Mouse (Mus musculus): ENCODE measurements around the gene Itgb1bp1. TPM values are rescaled to one million over a fixed set of nuclear protein-coding genes. Genes with fewer than 3 reads are reported as not detected.

Gene Itgb1bp1
- polyA plus RNA-seq, 1 experiment = 23.6 TPM

- no peak for DNase-seq
These were observed 40.2 kb upstream of the Itgb1bp1 start for GRCm38 (mm10) chr12:21326325-21326724.

DNA sequence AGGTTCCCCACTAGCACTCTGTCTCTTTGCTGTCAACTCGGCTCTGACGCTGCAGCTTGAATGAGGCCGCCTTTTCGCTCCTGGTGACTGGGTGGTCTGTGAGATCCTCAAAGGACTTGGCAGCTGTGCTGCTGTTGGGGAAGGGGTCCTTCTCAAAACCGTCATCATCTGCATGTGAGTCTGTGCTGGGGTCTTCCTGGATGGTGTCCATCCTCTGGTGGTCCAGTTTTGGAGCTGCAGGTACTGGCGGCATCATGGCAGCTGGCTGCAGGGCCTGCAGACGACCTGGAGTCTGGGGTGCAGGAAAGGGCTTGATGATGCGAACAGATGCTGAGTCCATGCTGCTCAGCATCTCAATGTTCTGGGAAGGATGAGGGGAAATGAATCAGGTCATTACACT lies 39.2 kb upstream of the Itgb1bp1 start:
- Histone ChIP-seq H3K27me3 (replicated peaks; ENCODE audit: control insufficient read depth, insufficient read depth, low read length) (no peaks in the 10 kb centered on the region), H3K27ac (ENCODE audit: insufficient read depth, low read depth, low read length) (no peak overlapping the region), H3K36me3 (ENCODE audit: control insufficient read depth, insufficient read depth, low read length) (peaks cover 3% of the 10 kb centered on the region; the same call in 1 of the 2 replicates), H3K4me1 (ENCODE audit: control insufficient read depth, insufficient read depth, low read length) (peaks cover 8% of the 10 kb centered on the region), H3K4me3 (ENCODE audit: insufficient read depth, low read depth, low read length) (no peak overlapping the region)
- TF ChIP-seq POLR2A (IDR thresholded peaks at IDR 0.05; ENCODE audit: low read depth, low read length) (no peak), CTCF (conservative IDR thresholded peaks at IDR 0.05; ENCODE audit: insufficient read depth, insufficient read length, low read depth, low read length) (no peak)
- 93% methylated on average over 8 of the region's 8 CpGs for WGBS
- no peak for DNase-seq

More at GRCm38 (mm10) chr12:21326325-21326724, 40.2 kb upstream of the Itgb1bp1 start:
- Histone ChIP-seq H3K27ac (ENCODE audit: insufficient read depth, low read depth, low read length) (no peak overlapping the region), H3K27me3 (replicated peaks; ENCODE audit: control insufficient read depth, insufficient read depth, low read length) (no peaks in the 10 kb centered on the region), H3K36me3 (ENCODE audit: control insufficient read depth, insufficient read depth, low read length) (peaks cover 3% of the 10 kb centered on the region; the same call in 1 of the 2 replicates), H3K4me3 (ENCODE audit: insufficient read depth, low read depth, low read length) (no peak overlapping the region), H3K4me1 (ENCODE audit: control insufficient read depth, insufficient read depth, low read length) (no peaks in the 10 kb centered on the region)
- WGBS = 84% methylated on average over 3 of the region's 3 CpGs
- TF ChIP-seq CTCF (conservative IDR thresholded peaks at IDR 0.05; ENCODE audit: insufficient read depth, insufficient read length, low read depth, low read length) = no peak
- no peak for TF ChIP-seq POLR2A (IDR thresholded peaks at IDR 0.05; ENCODE audit: low read depth, low read length)

DNA sequence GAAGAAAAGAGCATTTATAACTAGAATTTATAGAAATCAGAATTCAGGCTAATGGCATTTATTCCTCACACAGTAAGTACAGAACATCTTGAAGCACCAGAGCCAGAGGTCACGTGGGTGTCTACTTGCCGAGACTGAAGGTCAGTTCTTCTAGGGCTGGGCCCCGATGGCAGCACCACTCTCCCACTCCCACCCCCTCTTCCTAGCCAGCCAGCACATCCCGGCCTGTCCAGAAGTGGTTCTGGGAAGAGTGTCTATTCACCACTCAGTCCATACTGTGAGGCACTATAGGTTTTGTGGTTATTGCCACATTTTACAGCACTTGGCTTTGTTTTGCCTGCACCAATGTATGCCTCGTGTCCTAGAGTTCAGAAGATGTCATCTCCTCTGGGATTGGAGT lies 38.0 kb upstream of the Itgb1bp1 start:
- Histone ChIP-seq H3K27ac (ENCODE audit: insufficient read depth, low read depth, low read length) (no peak overlapping the region), H3K4me3 (ENCODE audit: insufficient read depth, low read depth, low read length) (no peak overlapping the region), H3K4me1 (ENCODE audit: control insufficient read depth, insufficient read depth, low read length) (peaks cover 14% of the 10 kb centered on the region), H3K36me3 (ENCODE audit: control insufficient read depth, insufficient read depth, low read length) (peaks cover 4% of the 10 kb centered on the region; the same call in 1 of the 2 replicates), H3K27me3 (replicated peaks; ENCODE audit: control insufficient read depth, insufficient read depth, low read length) (no peaks in the 10 kb centered on the region)
- peak; percentile 46 for DNase-seq
- TF ChIP-seq CTCF (conservative IDR thresholded peaks at IDR 0.05; ENCODE audit: insufficient read depth, insufficient read length, low read depth, low read length) (no peak), POLR2A (IDR thresholded peaks at IDR 0.05; ENCODE audit: low read depth, low read length) (no peak)
- WGBS = 55% methylated on average over 5 of the region's 5 CpGs

- TF ChIP-seq POLR2A (IDR thresholded peaks at IDR 0.05; ENCODE audit: low read depth, low read length) (no peak), CTCF (conservative IDR thresholded peaks at IDR 0.05; ENCODE audit: insufficient read depth, insufficient read length, low read depth, low read length) (no peak)
These were observed 36.8 kb upstream of the Itgb1bp1 start for GRCm38 (mm10) chr12:21322856-21323255.

DNA sequence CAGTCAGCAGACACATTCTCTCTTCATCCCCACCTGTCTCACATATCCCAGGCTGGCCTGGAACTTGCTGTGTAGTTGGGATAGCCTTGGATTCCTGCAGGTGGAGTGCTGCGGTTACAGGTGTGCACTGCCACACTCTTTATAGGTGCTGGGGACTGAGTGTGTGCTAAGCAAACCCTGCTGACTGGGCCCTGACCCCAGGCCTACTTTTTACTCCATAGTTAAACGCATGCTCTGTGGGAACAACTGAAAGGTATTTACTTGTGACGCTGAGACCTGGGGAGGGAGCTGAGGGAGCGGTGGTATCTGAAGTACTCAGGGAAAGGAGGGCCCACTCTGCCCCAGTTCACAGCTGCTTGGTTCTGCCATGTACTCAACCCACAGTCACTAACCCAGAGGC lies 36.2 kb upstream of the Itgb1bp1 start:
- DNase-seq = no peak
- peaks cover 26% of the 10 kb centered on the region for H3K4me1 ChIP-seq (ENCODE audit: control insufficient read depth, insufficient read depth, low read length)
- H3K27ac ChIP-seq (ENCODE audit: insufficient read depth, low read depth, low read length) = no peak overlapping the region
- H3K4me3 ChIP-seq (ENCODE audit: insufficient read depth, low read depth, low read length) = no peak overlapping the region
- 84% methylated on average over 4 of the region's 4 CpGs for whole genome bisulfite sequencing
- H3K27me3 ChIP-seq (replicated peaks; ENCODE audit: control insufficient read depth, insufficient read depth, low read length) = no peaks in the 10 kb centered on the region
- TF ChIP-seq POLR2A (IDR thresholded peaks at IDR 0.05; ENCODE audit: low read depth, low read length) = no peak
- TF ChIP-seq CTCF (conservative IDR thresholded peaks at IDR 0.05; ENCODE audit: insufficient read depth, insufficient read length, low read depth, low read length) = no peak
- peaks cover 4% of the 10 kb centered on the region; the same call in 1 of the 2 replicates for H3K36me3 ChIP-seq (ENCODE audit: control insufficient read depth, insufficient read depth, low read length)

More at GRCm38 (mm10) chr12:21322856-21323255, 36.8 kb upstream of the Itgb1bp1 start:
- 73% methylated on average over 9 of the region's 9 CpGs for WGBS
- no peak overlapping the region for H3K27ac ChIP-seq (ENCODE audit: insufficient read depth, low read depth, low read length)
- H3K27me3 ChIP-seq (replicated peaks; ENCODE audit: control insufficient read depth, insufficient read depth, low read length) = no peaks in the 10 kb centered on the region
- no peak overlapping the region for H3K4me3 ChIP-seq (ENCODE audit: insufficient read depth, low read depth, low read length)
- no peak for DNase-seq
- H3K36me3 ChIP-seq (ENCODE audit: control insufficient read depth, insufficient read depth, low read length) = peaks cover 4% of the 10 kb centered on the region; the same call in 1 of the 2 replicates
- peaks cover 24% of the 10 kb centered on the region for H3K4me1 ChIP-seq (ENCODE audit: control insufficient read depth, insufficient read depth, low read length)

DNA sequence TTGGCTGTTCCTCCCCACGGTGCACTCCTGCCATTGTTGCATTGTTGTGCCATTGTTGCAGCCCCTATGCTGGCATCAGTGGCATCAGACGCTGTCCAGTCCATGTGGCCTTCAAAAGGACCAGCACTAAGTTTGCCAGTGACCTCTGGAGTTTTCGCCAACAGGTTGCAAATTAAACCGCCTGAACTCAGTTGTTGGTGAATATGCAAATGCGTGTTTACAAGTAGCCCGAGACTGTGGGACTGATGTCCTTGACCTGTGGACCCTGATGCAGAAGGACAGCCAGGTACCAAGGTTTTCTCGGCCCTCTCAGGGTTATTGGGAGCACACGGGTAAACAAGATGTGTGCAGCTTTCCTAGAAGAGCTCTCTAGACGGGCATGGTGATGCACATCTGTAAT lies 35.1 kb upstream of the Itgb1bp1 start:
- peak; percentile 91 for DNase-seq
- WGBS = 45% methylated on average over 9 of the region's 9 CpGs
- H3K4me3 ChIP-seq (ENCODE audit: insufficient read depth, low read depth, low read length) = no peak overlapping the region
- H3K27me3 ChIP-seq (replicated peaks; ENCODE audit: control insufficient read depth, insufficient read depth, low read length) = no peaks in the 10 kb centered on the region
- H3K4me1 ChIP-seq (ENCODE audit: control insufficient read depth, insufficient read depth, low read length) = peaks cover 29% of the 10 kb centered on the region
- TF ChIP-seq POLR2A (IDR thresholded peaks at IDR 0.05; ENCODE audit: low read depth, low read length) (no peak), CTCF (conservative IDR thresholded peaks at IDR 0.05; ENCODE audit: insufficient read depth, insufficient read length, low read depth, low read length) (no peak)
- H3K27ac ChIP-seq (ENCODE audit: insufficient read depth, low read depth, low read length) = peak overlapping the region; percentile 80; the same call in 1 of the 2 replicates
- peaks cover 4% of the 10 kb centered on the region; the same call in 1 of the 2 replicates for H3K36me3 ChIP-seq (ENCODE audit: control insufficient read depth, insufficient read depth, low read length)

- Histone ChIP-seq H3K36me3 (ENCODE audit: control insufficient read depth, insufficient read depth, low read length) (peaks cover 4% of the 10 kb centered on the region; the same call in 1 of the 2 replicates), H3K27me3 (replicated peaks; ENCODE audit: control insufficient read depth, insufficient read depth, low read length) (no peaks in the 10 kb centered on the region), H3K4me1 (ENCODE audit: control insufficient read depth, insufficient read depth, low read length) (peaks cover 29% of the 10 kb centered on the region), H3K27ac (ENCODE audit: insufficient read depth, low read depth, low read length) (peak overlapping the region; percentile 80; the same call in 1 of the 2 replicates), H3K4me3 (ENCODE audit: insufficient read depth, low read depth, low read length) (no peak overlapping the region)
- DNase-seq = peak; percentile 84
- no peak for TF ChIP-seq POLR2A (IDR thresholded peaks at IDR 0.05; ENCODE audit: low read depth, low read length)
- TF ChIP-seq CTCF (conservative IDR thresholded peaks at IDR 0.05; ENCODE audit: insufficient read depth, insufficient read length, low read depth, low read length) = no peak
- 57% methylated on average over 4 of the region's 4 CpGs for WGBS
These were observed 34.2 kb upstream of the Itgb1bp1 start for GRCm38 (mm10) chr12:21320317-21320716.
